Mouse (Mus musculus) adrenal gland, adult 18-20 months (tissue): Measurements from ENCODE around the gene Ak7. TPM values are rescaled to one million over a fixed set of nuclear protein-coding genes. Genes with fewer than 3 reads are reported as not detected.

Experiments used
- DNase-seq, 2 experiments: peaks; one replicate each; pipeline ENCODE4 v3.0.0; 2021 to 2022; ENCODE audit warnings: low spot score in 2 of 2
- long read RNA-seq, 2 experiments: library from polyadenylated mRNA; stranded (forward); transcript quantifications; one replicate each; pipeline ENCODE4 v2.0.0; 2021
- total RNA-seq, 2 experiments: library from RNA; stranded (reverse); gene quantifications; 1 replicate in 1 of 2; 2 replicates in 1 of 2; pipeline ENCODE4 v1.2.3; 2021

Gene Ak7
- total RNA-seq = under 1 TPM in 1 of 2 experiments, not detected in 1; 0.35 TPM
- long read RNA-seq, experiment 1, partial matches to known transcripts = 0 of 1 reads
- long read RNA-seq, experiment 1, other reads (novel, unspliced or antisense) = 1 of 1 reads
- long read RNA-seq, experiment 2, partial matches to known transcripts = 0 of 1 reads
- long read RNA-seq, experiment 2, other reads (novel, unspliced or antisense) = 1 of 1 reads

DNA sequence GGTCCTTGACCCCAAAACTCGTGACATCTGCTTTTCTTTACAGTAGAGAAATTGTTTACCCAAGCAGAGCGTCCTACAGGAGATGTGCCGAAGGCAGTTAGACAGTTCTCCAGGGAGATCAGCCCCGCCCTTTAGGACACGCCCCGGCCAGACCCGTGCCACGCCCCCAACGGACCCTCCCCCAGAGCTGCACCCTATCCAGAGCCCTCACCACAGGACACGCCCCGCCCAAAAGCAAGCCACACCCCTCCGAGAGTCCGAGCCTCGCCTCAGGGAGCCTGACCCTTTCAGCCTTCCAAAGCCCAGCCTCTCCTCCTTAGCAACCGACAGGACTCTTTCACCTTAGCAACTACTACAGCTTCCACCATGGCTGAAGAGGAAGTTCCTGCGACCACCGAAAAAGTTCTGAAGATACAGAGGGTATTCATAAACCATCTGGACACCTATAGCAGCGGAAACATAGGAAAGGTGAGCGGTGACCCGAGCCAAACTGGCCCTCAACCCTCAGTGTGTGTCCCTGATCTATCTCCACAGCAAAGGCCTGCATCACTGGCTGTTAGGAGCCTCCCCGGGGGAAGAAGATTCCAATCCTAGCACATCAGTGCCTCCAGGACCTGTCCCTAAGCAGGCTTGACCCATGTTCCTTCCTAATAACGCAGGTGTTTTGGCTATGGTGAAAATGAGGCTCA is at the start of gene Ak7:
Ak7 (plus strand) TSS at position 178 of the 689 bp plus-strand sequence.
- peak; percentile 58 to 62 for DNase-seq

DNA sequence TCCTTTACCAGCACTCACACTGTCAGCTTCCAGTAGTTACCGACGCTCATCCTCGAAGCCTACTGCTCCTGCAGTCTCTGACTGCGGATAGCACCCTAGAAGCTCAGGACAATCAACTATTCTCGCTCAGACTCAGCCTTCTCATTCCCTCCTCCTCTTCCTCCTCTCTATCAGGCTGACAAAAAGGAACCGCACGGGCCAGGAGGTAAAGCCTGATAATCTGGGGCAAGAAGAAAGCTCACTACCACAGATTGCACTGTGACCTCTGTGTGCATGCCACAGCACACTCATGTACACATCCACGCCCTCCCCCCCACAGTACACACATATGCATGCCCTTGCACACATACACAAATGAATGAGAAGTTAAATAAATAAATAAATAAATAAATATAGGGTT is 29.5 kb upstream of the Ak7 start:
- no peak for DNase-seq

DNA sequence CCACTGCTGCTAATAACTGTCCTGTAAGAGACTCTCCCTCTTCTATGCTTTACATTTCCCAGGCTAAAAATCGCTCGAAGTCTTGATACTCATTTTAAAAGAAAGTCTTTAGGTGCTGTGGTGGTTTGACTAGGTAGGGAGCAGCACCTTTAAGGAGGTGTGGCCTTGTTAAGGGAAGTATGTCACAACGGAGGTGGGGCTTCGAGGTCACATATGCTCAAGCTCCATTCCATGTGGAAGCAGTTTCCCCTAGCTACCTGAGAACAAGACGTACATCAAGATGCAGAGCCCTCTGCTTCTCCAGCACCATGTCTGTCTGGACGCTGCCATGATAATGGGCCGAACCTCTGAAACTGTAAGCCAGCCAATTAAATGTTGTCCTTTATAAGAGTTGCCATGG is 27.6 kb upstream of the Ak7 start:
- DNase-seq = no peak

DNA sequence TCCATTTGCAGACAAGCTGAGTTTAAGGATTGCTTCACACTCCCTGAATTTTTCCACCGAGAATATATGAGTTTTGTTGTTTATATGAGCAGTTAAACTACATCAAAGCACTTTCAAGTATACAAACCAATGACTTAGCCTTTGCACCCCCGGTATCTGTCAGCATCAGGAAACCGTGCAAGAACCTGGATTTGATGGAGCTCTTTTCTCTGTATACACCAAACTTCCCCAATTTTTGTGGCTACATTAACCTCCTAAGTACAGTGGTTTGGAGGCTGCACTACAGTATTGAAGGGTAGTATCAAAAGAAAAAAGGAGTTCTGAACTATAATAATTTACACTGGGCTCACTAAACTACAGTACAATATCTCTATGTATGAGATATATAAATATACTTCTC is 27.0 kb upstream of the Ak7 start:
- no peak for DNase-seq

DNA sequence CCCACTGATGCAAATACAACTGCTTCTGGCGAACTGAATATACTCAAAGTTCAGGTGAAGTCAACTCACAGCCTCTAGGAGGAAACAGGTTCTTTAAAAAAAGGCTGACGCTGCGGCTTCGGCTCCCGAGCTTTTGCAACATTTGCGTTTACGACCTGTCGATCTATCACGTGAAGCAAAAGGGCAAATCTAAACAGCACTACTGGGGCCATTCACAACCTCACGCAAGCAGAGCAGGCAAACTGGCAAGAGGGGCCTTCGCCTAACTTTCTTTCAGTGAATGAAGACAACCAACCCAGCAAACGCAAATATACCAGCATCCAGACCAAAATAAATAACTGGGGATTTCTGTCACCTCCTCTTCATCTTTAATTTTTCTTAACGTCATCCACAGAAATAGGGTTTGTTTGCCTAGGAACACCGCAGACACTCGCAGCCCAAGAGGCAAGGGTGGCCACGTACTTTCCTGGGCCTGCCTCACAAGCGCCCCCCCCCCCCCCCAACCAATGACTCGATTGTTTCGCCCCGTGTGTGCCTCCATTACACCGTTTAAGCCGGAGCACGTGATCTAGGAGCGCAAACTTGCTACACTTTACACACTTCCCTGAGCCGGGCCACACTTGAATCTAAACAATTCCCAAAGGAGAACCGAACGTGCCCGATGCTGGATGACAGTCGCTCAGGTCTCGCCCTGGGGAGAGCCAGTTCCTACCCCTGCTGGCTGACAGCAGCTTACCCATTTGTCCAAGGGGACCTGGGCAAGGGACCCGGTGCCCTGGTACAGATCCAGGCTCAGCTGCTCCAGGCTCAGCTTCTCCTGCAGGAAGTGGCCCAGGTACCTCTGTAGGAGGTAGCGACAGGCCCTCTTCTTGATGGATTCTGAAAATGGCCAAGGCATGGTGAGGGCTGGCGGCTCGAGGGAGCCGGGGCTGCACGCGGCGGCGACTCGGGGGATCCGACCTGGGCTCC is 21.6 kb upstream of the Ak7 start, which contains the start of gene Gskip:
Gskip (plus strand) TSS at position 897 of the 969 bp plus-strand sequence.
- peak in 1 of 2 experiments; percentile 34 for DNase-seq

DNA sequence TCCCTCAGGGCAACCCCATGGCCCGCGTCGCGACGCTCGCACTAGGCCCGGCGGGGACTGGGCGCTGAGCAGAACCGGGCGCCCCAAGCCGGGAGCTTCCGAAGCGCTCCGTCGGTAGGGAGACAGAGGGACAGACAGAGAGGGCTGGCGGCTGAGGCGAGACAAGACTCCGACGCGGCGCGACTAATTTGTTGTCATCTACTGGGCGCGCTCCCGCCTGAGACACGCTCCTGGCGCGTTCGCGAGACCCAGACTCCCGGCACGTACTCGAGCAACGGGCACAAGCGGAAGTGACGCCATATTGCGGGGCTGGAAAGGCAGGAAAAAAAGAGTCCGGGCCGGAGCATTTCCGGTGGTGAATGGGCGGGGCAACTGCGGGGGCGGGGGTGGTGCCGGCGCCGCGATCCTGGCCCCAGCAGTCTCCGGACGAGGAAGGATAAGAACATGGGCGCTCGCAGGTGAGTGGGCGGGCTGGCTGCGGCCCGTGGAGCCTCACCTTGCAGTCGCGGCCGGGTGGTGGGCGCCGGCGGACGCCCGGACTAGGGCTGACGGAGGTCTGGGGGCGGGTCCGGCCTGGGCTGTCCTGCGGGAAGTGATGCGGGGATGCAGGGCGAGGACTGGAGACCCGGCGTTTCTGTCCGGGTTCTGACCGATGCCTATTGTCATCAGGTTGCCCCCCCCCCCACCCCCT is 20.6 kb upstream of the Ak7 start, which contains the start of gene Atg2b:
Atg2b (minus strand) TSS at position 211 of the 691 bp plus-strand sequence.
- DNase-seq = peak; percentile 91 to 94

DNA sequence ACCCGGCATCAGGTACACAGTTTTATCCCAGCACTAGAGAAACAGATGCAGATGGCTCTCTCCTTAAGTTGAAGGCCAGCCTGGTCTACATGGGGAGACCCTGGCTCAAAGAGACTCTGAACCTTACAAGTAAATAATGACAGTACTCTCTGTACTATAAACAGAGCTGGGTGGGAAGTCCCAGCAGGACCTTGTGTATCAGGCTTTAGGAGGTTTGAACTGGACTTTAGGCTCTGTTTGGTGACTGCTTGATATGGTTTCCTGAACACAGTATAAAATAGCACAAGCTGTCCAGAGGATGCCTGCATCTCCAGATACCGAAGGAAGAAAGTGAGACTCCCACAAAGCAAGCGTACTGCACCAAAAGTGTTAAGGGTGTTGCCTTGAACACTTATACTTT is 19.0 kb upstream of the Ak7 start:
- no peak for DNase-seq

DNA sequence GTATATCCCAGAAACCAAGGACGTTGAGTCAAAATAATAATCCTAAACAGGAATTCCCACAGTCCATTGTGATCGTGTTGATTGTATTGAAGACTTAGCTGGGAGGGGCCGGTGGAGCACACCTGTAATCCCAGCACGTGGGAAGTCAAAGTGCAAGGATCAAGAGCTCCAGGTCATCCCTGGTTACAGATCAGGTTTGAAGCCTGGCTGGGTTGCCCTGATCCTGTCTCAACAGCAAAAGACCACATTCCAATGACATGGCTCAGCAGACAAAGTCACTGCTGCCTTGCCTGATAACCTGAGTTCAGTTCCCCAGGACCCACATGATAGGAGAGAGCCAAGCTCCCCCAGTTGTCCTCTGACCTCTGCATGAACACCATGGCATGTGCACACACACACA is 18.4 kb upstream of the Ak7 start:
- DNase-seq = no peak

DNA sequence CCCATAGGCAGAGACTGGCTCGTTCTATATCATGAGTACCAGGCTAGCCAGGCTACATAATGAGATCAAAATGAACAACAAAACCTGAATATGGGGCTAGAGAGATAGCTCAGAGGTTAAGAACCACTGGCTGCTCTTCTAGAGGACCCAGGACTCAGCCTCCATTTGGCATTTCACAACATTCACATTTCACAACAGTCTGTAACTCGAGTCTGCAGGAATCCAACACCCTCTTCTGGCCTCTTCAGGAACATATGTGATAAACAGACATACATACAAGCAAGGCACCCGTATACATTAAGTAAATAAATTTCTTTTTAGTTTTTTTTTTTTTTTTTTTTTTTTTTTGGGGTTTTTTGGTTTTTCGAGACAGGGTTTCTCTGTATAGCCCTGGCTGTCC is 17.2 kb upstream of the Ak7 start:
- DNase-seq = no peak

DNA sequence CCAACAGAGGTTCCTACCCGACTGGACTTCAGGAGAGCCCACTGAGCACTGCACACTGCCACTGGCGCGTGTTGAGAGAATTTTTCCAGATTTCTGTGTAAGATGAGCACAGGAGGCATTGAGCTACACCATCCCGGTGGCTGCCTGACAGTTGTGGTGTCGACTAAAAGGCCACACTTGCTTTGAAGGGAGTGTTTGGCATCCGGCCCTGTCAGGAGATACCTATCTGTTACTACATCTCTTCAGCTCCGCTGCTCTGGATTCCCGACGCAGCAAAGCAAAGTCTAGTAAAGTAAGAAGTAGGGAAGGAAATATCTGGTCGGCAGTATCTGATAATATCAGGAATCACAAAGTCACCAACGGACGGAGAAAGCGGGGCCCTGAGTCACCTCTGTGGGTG is 16.3 kb upstream of the Ak7 start:
- no peak for DNase-seq

DNA sequence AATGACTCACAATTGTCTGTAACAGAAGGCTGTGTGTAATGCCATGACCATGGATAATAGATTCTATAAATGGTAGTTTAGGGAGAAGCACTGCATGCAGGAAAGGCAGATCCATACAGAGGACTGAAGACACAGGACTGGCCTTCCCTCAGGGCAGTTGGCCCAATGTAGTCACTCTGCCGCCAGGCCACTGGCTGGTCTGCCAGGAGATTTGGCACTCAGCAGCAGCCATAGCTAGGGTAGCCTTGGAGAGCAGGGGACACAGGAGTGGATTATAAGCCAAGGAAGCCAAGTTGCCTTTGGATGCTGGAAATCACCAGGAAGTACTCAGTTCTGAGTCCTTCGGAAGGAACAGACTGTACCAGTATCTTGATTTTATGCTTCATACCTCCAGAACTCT is 11.8 kb upstream of the Ak7 start:
- no peak for DNase-seq

DNA sequence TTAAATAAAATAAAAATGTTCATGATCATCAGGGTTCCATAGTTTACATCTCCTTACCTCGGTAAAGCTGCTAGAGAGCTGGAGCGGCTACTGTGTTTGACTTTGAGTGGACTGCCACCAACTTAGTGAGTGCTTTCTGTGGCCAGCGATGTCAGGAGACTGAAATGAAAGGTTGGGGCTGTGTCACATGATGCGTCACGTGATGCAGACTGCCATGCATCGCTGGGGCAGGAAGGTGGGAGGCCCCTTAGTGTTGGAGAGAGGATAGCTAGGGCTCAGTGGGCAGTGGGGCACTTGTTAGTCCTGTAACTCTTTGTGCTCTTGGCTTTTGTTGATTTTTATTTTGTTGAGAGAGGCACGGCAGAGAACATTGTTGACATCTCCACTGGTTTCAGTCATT is 9.9 kb upstream of the Ak7 start:
- DNase-seq = no peak

DNA sequence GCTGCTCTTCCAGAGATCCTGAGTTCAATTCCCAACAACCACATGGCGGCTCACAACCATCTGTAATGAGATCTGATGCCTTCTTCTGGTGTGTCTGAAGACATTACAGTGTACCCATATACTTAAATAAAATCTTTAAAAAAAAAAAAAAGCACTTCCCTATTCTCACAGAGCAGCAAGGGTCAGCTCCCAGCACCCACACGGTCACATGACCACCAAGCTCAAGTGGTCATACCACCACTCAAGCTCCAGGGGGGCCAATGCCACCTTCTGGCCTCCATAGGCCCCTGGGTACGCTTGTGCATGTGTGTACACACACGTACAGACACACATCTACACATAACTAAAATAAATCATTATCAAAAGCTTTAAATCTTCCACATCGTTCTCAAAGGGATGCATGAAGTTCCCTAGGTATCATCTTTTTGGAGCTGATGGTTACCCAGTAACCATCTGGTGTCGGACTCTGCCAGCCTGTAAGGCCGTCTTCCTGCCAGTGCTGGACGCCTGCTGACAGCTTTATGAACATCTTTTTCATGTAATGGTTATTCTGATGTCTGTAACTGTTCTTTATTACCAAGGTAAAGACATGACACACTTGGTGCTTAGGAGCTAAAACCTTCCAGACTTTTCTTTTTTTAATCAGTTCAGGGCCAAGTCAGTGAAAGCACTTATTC is 8.5 kb upstream of the Ak7 start:
- no peak for DNase-seq

DNA sequence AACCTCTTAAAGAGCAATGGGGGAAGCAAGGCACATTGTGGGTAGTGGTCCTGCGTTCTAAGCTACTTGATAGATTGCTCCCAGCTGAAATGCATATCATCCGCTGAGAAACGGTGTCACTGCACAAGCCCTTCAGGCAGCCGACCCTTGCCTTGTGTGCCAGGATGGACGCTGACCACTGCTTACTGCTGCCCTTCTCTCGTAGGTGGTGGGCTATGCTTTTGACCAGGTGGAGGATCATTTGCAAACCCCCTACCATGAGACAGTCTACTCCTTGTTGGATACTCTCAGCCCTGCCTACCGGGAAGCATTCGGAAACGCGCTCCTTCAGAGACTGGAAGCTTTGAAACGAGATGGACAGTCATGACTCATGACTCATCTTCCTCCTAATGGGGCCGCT is 5.3 kb upstream of the Ak7 start:
- no peak for DNase-seq

DNA sequence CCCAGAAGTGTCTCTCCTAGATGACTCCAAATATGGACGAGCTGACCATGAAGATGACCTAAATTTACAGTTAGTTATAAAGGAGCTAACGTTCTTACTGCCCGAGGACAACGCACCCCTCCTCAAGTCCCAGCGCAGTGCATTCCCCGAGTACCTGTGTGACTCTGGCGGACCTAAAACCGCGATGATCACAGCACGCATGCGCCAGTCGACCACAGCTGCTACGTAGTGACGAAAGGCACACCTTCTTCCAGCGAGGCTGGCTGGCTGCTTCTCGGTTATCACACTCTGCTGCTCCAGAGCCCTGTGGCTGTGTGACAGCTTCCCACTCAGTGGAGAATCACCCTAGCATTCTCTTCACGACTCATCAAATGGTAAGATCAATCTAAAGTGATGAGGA is 12.8 kb downstream of the Ak7 start:
- peak in 1 of 2 experiments; percentile 36 for DNase-seq

DNA sequence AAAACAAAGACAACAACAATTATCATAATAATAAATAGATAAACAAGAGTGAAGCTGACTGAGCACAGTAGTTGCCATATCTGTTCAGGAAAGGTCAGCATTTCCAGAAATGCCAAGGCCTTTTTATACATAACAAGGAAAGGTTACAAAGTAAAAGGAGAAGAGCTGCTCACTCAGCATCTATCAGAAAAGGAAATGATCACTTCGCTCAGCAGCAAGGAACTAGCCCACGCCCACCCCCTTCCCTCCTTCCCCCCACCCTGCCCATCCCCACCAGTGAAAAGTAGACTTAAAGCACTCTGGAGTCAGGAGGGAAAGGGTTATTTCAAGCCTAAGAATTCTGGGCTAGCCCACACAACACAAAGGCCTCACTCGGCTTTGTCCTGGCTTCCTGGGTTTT is 14.4 kb downstream of the Ak7 start:
- DNase-seq = no peak

DNA sequence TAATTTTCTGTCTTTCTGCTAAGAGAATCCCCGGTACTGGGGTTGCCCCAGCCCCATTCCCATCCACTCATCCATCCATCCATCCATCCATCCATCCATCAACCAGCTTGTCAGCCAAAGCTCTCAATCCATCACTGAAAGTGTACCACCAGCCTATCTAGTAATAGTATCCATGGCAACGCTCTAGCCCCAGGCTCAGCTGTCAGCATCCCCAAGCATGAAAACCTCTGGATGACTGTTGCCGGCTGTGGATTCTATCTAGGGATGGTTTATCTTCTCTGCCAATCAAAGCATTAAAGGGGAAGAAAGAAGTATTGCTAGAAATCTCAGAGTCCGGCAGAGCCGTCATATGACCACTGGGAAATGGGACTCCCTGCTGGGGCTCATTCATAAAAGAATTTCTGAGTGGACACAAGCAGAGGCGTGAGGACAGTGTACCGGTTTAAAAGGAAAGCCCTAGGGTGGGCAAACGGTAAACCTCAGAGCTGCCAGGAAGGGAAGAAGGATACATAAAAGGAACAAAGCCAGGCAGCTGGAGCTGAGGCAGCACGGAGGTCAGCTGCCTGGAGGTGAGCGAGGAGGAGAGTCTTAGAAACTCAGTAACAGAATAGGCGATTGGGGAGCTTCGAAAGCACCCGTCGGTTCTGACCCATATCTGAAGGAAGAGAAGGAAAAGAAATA is 15.8 kb downstream of the Ak7 start:
- no peak for DNase-seq

DNA sequence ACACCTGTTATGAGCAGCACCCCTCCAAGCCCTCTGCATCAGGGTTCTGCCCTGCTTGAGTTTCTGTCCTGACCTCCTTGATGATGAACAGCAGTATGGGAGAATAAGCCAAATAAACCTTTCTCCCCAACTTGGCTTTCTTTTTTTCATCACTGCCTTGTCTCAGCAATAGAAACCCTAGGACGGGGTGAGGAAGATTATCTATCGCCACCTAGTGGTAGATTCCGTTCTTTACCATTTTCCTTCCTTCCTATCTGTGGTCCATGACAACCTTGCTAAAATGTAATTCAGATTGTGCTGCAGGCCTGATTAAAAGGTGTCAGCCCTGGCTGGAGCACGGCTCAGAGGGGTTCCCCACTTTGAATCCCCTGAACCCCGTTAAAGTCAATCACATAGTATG is 16.9 kb downstream of the Ak7 start:
- no peak for DNase-seq

DNA sequence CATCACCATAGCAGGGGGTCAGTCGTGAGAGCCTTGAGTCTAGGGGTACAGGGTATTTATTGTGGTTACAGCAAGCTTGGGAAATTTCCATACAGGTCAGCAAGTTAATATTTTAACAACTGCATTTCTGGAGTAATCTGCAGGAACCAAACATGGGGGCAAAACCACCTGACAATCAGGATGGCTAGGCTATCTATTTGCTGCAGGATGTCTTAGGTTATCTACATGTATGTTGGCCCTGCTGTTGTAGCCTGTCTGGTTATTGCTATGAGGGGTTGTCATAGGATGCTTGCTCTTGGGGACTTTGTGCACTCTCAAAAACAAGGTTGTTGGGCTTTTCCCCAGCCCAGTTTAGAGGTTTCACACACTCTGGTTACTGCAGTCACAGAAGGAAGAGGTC is 18.8 kb downstream of the Ak7 start:
- no peak for DNase-seq

DNA sequence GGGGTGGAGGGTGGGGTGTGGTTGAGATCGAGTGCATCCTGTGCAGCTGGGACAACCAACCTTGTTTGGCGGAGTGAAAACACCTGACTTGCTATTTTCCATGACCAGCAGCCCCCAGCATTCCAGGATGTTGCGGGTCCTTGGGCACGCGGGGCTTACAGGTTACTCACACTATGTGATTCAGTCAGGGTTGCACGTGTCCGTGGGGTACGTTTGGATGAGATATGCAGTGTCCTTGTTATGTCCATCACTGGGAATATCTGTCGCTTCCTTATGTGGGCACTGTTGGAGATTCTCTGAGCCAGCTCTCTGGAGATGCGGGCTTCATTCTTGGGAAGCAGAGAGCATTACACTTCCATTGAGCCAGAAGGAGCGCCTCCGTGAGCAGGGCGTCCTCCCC is 20.0 kb downstream of the Ak7 start:
- no peak for DNase-seq
